Mouse (Mus musculus): ENCODE results near the gene Arid1b.

The Arid1b gene

DNA sequence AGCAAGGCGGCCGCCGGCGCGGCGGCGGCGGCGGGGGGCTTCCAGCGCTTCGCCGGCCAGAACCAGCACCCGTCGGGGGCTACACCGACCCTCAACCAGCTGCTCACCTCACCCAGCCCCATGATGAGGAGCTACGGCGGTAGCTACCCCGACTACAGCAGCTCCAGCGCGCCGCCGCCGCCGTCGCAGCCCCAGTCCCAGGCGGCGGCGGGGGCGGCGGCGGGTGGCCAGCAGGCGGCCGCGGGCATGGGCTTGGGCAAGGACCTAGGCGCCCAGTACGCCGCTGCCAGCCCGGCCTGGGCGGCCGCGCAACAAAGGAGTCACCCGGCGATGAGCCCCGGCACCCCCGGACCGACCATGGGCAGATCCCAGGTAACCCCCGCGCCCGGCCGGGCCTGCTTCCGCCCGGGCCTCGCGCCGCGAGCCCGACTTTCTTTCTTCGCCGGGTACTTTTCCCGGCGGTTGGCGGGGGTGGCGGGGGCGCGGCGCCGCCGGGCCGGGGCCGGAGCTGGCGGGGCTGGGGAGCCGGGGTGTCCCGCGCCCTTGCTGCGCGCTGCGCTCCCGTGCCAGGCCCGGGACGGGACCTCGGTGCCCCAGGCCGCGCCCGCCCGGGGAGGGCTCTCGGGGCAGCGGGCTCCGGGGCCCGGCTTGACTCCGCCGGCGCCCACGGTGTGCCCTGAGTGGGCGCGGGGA is 2.1 kb downstream of the Arid1b start:
- peak; percentile 41 for DNase-seq

- DNase-seq, result peak; percentile 57
Measured at GRCm38 (mm10) chr17:4996814-4997549, 2.9 kb downstream of the Arid1b start.

DNA sequence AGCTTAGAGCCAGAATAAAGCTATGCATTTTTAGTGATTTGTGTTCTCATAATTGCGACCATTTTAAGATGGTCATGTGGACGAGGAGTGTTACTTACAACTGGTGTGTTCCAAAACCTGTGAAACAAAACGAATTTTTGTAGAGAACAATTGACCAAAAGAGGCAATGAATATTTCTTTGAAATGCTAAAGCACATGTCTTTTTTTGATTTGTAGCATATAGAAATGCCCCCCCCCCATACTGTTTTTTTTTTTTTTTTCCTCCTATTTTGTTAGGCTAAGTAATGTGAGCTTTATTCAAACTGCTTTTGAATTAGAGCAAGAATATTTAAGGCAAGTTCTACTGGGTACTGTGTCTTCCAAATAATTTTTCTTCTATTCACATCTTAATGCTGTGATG is 3.8 kb downstream of the Arid1b start:
- DNase-seq, result no peak

DNA sequence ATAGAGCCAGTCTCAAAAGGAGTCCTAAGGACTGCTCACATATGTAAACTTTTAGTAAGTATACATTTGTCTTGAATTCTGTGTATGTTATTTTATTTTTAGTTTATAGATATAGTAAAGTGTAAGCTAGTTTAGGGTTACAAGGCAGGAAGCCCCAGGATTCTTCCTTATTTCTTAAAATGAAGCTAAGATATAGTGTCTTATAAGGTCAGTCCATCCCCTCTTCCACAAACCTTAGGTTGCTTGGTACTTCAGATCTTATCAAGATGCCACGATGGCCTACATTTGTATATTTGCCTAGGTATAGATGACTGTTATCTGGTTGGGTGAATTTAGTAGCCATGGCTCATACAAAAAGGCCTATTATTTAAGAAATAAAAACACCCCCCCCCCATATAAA is 5.1 kb downstream of the Arid1b start:
- no peak for DNase-seq

- DNase-seq, result no peak
Measured at GRCm38 (mm10) chr17:5000001-5000400, 5.9 kb downstream of the Arid1b start.

DNA sequence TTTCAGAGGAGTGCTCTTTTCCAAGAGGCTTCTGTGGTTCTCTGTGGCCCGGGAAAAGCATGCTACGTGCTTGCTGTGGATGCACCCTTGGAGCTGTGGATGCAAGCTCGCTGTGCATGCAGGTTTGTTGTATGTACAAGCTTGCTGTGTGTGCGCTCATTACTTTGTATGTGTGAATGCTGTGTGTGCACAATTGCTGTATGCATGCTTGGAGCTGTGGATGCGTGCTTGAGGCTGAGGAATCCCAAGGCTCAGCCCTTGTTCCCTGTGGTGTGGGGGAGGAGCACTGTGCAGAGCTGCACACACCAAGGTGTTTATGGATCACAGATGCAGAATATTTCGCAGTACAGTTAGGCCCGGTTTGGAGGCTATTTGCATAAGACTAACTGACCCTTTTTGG is 6.7 kb downstream of the Arid1b start:
- DNase-seq, result no peak

GRCm38 (mm10) chr17:5001531-5002131 is 7.5 kb downstream of the Arid1b start:
- no peak for DNase-seq

DNA sequence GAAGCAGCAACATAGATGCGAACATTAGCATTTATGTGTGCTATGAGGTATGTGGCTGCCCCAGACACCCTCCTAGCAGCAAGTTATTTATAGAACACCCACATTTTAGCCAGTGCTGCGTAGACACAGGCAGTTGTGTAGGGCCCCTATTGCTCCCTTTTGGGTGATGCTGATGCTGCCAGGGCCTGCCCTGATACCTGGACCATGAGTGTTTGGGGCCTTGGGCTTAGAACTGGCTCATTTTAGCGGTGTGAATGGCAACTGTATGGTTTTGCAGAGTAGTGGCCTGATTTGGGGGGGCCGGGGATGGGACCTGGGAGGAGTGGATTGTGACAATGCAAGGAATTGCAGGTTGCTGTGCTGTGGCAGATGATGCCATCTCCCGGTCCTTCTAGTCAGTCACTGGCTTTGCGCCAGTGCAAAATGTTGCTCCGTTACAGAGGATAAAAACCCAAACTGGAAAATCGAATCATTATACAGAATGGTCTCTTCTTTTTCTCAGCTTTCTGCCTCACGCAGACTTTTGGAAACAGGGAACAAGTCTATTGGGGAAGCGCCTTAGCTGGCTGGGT is 8.9 kb downstream of the Arid1b start:
- DNase-seq, result no peak

DNA sequence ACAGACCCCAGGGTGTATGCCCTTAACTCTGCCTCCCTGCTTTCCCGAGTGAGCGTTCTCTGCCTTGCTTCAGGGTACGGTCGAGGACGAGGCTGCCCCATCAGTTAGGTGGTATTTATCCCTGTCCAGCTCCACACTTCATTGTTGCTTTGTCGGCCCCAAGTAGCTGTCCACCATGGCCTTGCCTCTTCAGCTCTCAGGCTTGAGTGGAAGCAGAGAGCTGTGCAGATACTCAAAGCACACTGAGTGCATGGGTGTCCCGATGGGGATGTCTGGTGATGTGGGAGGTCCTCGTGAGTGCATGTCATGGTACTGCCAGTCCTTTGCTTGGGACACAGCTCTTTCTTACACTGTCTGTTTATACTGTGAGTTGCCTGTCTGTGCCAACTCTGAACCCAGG is 10.1 kb downstream of the Arid1b start:
- DNase-seq, result no peak

GRCm38 (mm10) chr17:5004706-5005105 is 10.6 kb downstream of the Arid1b start:
- DNase-seq, result no peak

DNA sequence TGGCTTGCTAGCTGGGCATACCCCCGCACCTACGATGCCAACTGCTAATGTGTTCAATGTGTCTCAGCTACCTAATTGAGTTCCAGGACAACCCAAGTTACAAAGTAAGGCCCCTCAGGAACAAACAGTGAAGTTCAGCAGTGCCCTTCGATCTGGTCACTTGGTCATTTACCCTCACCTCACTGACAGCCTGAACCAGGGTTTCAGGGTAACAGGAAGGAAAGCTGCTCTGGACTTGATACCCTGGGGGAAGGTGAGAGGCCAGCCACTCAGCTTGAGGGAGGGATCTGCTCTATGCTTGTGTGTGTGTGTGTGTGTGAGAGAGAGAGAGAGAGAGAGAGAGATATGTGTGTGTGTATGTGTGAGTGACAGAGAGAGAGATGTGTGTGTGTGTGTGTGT is 11.2 kb downstream of the Arid1b start:
- DNase-seq, result no peak

DNA sequence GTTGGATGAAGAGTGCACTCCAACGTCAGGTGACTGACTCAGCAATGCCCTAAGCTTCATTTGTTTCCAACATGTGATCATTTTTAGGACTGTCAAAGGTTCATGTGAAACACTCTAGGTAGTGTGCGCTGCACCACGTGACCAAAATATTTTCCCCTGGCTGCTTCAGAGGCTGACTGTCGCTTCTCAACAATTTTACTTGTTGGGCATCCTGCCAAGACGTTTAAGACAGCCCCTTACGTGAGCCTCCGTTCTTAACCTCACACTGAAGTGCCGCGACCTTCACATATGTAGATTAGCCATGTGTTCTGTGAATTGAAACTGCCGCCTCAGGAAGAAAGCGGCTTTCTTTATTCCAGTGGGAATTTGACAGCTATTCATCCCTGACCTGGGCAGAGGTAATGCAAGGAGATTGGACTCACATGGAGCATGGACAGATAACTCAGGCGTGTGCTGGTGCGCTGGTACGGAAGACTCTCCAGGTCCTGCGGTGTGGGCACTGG is 13.1 kb downstream of the Arid1b start:
- no peak for DNase-seq

- DNase-seq, result no peak
Measured at GRCm38 (mm10) chr17:5008236-5008635, 14.1 kb downstream of the Arid1b start.

GRCm38 (mm10) chr17:5008761-5009160 is 14.6 kb downstream of the Arid1b start:
- DNase-seq, result no peak

DNA sequence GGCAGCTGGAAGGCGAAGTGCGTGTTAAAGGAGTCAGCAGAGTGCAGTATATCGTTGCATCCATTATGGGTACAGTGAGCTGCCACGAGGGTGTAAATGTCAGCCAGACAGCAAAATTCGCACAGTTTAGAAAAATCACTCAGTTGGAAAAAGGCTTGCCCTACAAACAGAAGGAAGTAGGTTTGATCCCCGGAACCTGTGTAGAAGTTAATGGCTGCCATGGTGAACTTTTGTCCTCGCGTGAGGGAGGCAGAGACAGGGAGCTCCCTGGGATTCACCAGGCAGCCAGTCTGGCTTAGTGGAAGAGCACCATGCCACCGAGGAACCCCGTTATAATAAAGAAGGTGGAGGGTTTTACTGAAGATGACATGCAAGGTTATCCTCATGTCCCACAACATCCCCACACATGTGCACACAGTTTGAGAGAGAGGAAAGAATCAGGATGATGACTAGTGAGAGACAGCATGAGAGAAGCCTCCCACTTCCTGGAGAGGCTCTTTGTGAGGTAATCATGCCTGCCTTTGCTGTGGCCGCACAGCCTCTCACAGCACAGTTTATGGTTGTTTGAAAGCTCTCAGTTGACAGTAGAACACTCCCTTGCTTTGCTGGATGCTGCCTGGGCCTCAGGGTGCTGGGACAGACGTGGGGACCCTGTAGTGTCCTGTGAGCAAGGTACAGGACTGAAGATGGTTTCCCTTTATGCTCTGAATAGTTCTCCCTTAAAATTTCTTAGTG is 15.6 kb downstream of the Arid1b start:
- no peak for DNase-seq

GRCm38 (mm10) chr17:5010781-5011180 is 16.6 kb downstream of the Arid1b start:
- DNase-seq, result no peak

DNA sequence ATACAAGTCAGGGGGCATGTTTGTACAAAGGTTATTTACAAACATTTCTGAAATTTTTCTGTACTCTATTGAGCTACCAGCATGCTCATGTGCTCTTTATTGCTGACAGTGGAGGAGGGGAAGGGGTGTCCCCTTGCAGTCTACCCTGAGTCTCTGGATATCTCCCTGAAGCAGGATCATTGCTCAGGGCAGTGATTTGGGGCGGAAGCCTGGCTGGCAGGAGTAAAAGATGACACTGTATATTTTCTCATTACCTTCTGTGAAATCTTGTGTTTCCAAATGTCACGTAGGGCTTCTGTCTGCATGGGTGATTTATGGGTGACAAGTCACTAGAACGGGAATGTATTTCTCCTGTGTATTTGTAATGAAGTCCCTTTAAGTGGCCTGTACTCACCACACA is 18.0 kb downstream of the Arid1b start:
- no peak for DNase-seq

GRCm38 (mm10) chr17:5012517-5012916 is 18.4 kb downstream of the Arid1b start:
- DNase-seq, result no peak

- DNase-seq, result no peak
Measured at GRCm38 (mm10) chr17:5014327-5014957, 20.3 kb downstream of the Arid1b start.

DNA sequence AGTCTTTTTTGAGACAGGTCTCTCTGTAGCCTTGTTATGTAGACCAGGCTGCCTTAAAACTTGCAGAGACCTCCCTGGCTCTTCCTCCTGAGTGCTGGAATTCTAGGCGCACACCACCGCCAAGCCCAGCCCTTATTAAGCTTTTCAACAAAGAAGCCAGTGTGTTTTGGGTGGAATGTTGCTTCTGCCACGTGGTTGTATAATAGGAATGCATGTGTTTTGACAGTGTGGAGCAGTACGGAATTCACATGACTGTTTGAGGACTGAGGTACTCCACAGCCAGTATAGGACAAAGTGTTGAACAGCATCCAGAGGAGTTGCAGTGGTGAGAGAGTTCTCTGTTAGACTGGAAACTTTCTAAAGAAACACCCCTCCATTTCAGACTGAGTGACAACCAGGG is 22.3 kb downstream of the Arid1b start:
- DNase-seq, result no peak

- DNase-seq, result no peak
Measured at GRCm38 (mm10) chr17:5017065-5017464, 22.9 kb downstream of the Arid1b start.

DNA sequence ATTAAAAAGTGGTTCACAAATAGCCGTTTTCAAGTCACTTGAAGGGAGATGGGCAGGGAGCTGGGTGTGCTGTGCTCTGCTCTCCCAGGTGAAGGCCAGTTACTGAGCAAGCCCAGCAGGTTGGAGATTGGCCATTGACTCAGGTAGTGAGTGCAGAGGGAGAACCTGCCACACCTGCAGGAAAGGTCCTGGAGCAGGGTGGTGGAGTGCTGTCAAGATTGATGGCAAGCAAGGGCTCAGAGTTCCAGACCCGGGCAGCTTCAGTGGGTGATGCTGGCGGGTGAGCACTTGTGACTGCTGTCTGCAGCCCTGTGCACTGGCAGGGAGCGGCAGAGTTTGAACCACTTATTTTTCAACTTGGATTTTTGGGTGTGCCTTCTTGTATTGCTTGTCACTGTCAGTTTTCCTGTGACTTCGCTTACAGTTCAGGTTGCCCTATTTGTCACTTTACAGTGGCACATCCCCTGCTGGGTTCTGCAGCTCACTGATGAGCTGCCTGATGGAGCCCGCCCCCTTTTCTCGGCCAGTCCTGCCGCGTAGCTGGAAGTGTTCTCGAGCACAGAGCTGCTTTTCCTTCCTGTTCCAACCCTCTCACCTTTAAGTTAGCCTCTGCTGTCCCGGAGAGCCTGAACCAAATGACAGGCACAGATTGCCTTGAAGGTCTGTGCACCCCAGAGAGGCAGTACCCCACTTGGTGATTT is 27.3 kb downstream of the Arid1b start:
- no peak for DNase-seq

Data from right cerebral cortex, adult 18-20 months (tissue).